Mouse (Mus musculus): ENCODE measurements around the gene Pth2. TPM values are rescaled to one million over a fixed set of nuclear protein-coding genes. Genes with fewer than 3 reads are reported as not detected.
A peak's percentile ranks its signal among the peaks of the same experiment; 100 is the strongest.

Pth2 gene
- polyA plus RNA-seq, 1 experiment from 2014 or later: not detected

- Histone ChIP-seq H3K36me3 (ENCODE audit: control insufficient read depth, insufficient read depth, low read length) (peaks cover 8% of the 10 kb centered on the region; the same call in 1 of the 2 replicates), H3K27ac (ENCODE audit: low read depth, low read length) (no peak overlapping the region), H3K4me1 (ENCODE audit: control insufficient read depth, insufficient read depth, low read length) (0 out of 2 replicates have a peak, but pooled peaks cover 5% of the 10 kb centered on the region), H3K9me3 (replicated peaks; ENCODE audit: control insufficient read depth, low read length) (no peaks in the 10 kb centered on the region; the same call in 1 of the 2 replicates), H3K4me3 (ENCODE audit: low read depth, low read length) (no peak overlapping the region), H3K4me2 (no peak overlapping the region), H3K9ac (ENCODE audit: low read depth, low read length) (no peak overlapping the region), H3K27me3 (ENCODE audit: control insufficient read depth, insufficient read depth, low read length) (peaks cover 57% of the 10 kb centered on the region)
- ATAC-seq (replicated peaks; ENCODE audit: insufficient number of reproducible peaks, low FRiP score, low TSS enrichment): no peak
- WGBS (ENCODE audit: insufficient replicate concordance): 66% methylated on average over 9 of the region's 9 CpGs
Observed at GRCm38 (mm10) chr7:45162996-45163615, 17.7 kb upstream of the Pth2 start.

- no peak for ATAC-seq (replicated peaks; ENCODE audit: insufficient number of reproducible peaks, low FRiP score, low TSS enrichment)
- Histone ChIP-seq H3K4me2 (peak within 1 kb of the TSS; percentile 74), H3K4me1 (ENCODE audit: control insufficient read depth, insufficient read depth, low read length) (0 out of 2 replicates have a peak, but pooled peaks cover 6% of the 10 kb centered on the region), H3K27ac (ENCODE audit: low read depth, low read length) (no peak within 1 kb of the TSS), H3K36me3 (ENCODE audit: control insufficient read depth, insufficient read depth, low read length) (peaks cover 6% of the 10 kb centered on the region; the same call in 1 of the 2 replicates), H3K27me3 (ENCODE audit: control insufficient read depth, insufficient read depth, low read length) (peaks cover 65% of the 10 kb centered on the region), H3K9me3 (replicated peaks; ENCODE audit: control insufficient read depth, low read length) (peaks cover 4% of the 10 kb centered on the region), H3K9ac (ENCODE audit: low read depth, low read length) (no peak within 1 kb of the TSS), H3K4me3 (ENCODE audit: low read depth, low read length) (peak within 1 kb of the TSS; percentile 48)
- WGBS (ENCODE audit: insufficient replicate concordance): 3% methylated on average over 37 of the region's 41 CpGs
Observed at GRCm38 (mm10) chr7:45163735-45164490, 16.9 kb upstream of the Pth2 start, which contains the start of gene Slc17a7. TSS of gene Slc17a7 (plus strand) at chr7:45163949.

GRCm38 (mm10) chr7:45164833-45165232 lies 16.0 kb upstream of the Pth2 start:
- peaks cover 13% of the 10 kb centered on the region for H3K9me3 ChIP-seq (replicated peaks; ENCODE audit: control insufficient read depth, low read length)
- 0 out of 2 replicates have a peak, but pooled peaks cover 6% of the 10 kb centered on the region for H3K4me1 ChIP-seq (ENCODE audit: control insufficient read depth, insufficient read depth, low read length)
- H3K9ac ChIP-seq (ENCODE audit: low read depth, low read length): no peak overlapping the region
- H3K36me3 ChIP-seq (ENCODE audit: control insufficient read depth, insufficient read depth, low read length): peaks cover 2% of the 10 kb centered on the region; the same call in 1 of the 2 replicates
- WGBS (ENCODE audit: insufficient replicate concordance): 60% methylated on average over 5 of the region's 5 CpGs
- no peak overlapping the region for H3K4me3 ChIP-seq (ENCODE audit: low read depth, low read length)
- no peak overlapping the region for H3K27ac ChIP-seq (ENCODE audit: low read depth, low read length)
- H3K27me3 ChIP-seq (ENCODE audit: control insufficient read depth, insufficient read depth, low read length): peaks cover 74% of the 10 kb centered on the region
- H3K4me2 ChIP-seq: no peak overlapping the region
- ATAC-seq (replicated peaks; ENCODE audit: insufficient number of reproducible peaks, low FRiP score, low TSS enrichment): no peak

- H3K36me3 ChIP-seq (ENCODE audit: control insufficient read depth, insufficient read depth, low read length): no peaks in the 10 kb centered on the region
- no peak overlapping the region for H3K9ac ChIP-seq (ENCODE audit: low read depth, low read length)
- H3K9me3 ChIP-seq (replicated peaks; ENCODE audit: control insufficient read depth, low read length): peaks cover 20% of the 10 kb centered on the region
- H3K27me3 ChIP-seq (ENCODE audit: control insufficient read depth, insufficient read depth, low read length): peaks cover 78% of the 10 kb centered on the region
- WGBS (ENCODE audit: insufficient replicate concordance): 44% methylated on average over 11 of the region's 11 CpGs
- no peak overlapping the region for H3K4me2 ChIP-seq
- 0 out of 2 replicates have a peak, but pooled peaks cover 6% of the 10 kb centered on the region for H3K4me1 ChIP-seq (ENCODE audit: control insufficient read depth, insufficient read depth, low read length)
- no peak overlapping the region for H3K4me3 ChIP-seq (ENCODE audit: low read depth, low read length)
- H3K27ac ChIP-seq (ENCODE audit: low read depth, low read length): no peak overlapping the region
- no peak for ATAC-seq (replicated peaks; ENCODE audit: insufficient number of reproducible peaks, low FRiP score, low TSS enrichment)
Observed at GRCm38 (mm10) chr7:45165701-45166100, 15.1 kb upstream of the Pth2 start.

GRCm38 (mm10) chr7:45166950-45167401 lies 13.8 kb upstream of the Pth2 start:
- Histone ChIP-seq H3K4me3 (ENCODE audit: low read depth, low read length) (no peak overlapping the region), H3K4me1 (ENCODE audit: control insufficient read depth, insufficient read depth, low read length) (0 out of 2 replicates have a peak, but pooled peaks cover 6% of the 10 kb centered on the region), H3K27ac (ENCODE audit: low read depth, low read length) (no peak overlapping the region), H3K4me2 (no peak overlapping the region), H3K36me3 (ENCODE audit: control insufficient read depth, insufficient read depth, low read length) (no peaks in the 10 kb centered on the region), H3K9ac (ENCODE audit: low read depth, low read length) (no peak overlapping the region), H3K27me3 (ENCODE audit: control insufficient read depth, insufficient read depth, low read length) (peaks cover 78% of the 10 kb centered on the region), H3K9me3 (replicated peaks; ENCODE audit: control insufficient read depth, low read length) (peaks cover 25% of the 10 kb centered on the region)
- WGBS (ENCODE audit: insufficient replicate concordance): 21% methylated on average over 10 of the region's 10 CpGs
- ATAC-seq (replicated peaks; ENCODE audit: insufficient number of reproducible peaks, low FRiP score, low TSS enrichment): no peak

- 2% methylated on average over 19 of the region's 19 CpGs for WGBS (ENCODE audit: insufficient replicate concordance)
- Histone ChIP-seq H3K27ac (ENCODE audit: low read depth, low read length) (no peak overlapping the region), H3K9me3 (replicated peaks; ENCODE audit: control insufficient read depth, low read length) (peaks cover 25% of the 10 kb centered on the region), H3K4me3 (ENCODE audit: low read depth, low read length) (no peak overlapping the region), H3K4me2 (no peak overlapping the region), H3K9ac (ENCODE audit: low read depth, low read length) (no peak overlapping the region), H3K4me1 (ENCODE audit: control insufficient read depth, insufficient read depth, low read length) (0 out of 2 replicates have a peak, but pooled peaks cover 6% of the 10 kb centered on the region), H3K36me3 (ENCODE audit: control insufficient read depth, insufficient read depth, low read length) (no peaks in the 10 kb centered on the region), H3K27me3 (ENCODE audit: control insufficient read depth, insufficient read depth, low read length) (peaks cover 79% of the 10 kb centered on the region)
- no peak for ATAC-seq (replicated peaks; ENCODE audit: insufficient number of reproducible peaks, low FRiP score, low TSS enrichment)
Observed at GRCm38 (mm10) chr7:45167761-45168445, 12.9 kb upstream of the Pth2 start.

- H3K27me3 ChIP-seq (ENCODE audit: control insufficient read depth, insufficient read depth, low read length): peaks cover 72% of the 10 kb centered on the region
- H3K36me3 ChIP-seq (ENCODE audit: control insufficient read depth, insufficient read depth, low read length): no peaks in the 10 kb centered on the region
- H3K4me3 ChIP-seq (ENCODE audit: low read depth, low read length): no peak overlapping the region
- H3K27ac ChIP-seq (ENCODE audit: low read depth, low read length): no peak overlapping the region
- 0 out of 2 replicates have a peak, but pooled peaks cover 6% of the 10 kb centered on the region for H3K4me1 ChIP-seq (ENCODE audit: control insufficient read depth, insufficient read depth, low read length)
- H3K9me3 ChIP-seq (replicated peaks; ENCODE audit: control insufficient read depth, low read length): peaks cover 25% of the 10 kb centered on the region
- H3K4me2 ChIP-seq: no peak overlapping the region
- no peak overlapping the region for H3K9ac ChIP-seq (ENCODE audit: low read depth, low read length)
- no peak for ATAC-seq (replicated peaks; ENCODE audit: insufficient number of reproducible peaks, low FRiP score, low TSS enrichment)
- WGBS (ENCODE audit: insufficient replicate concordance): 5% methylated on average over 24 of the region's 24 CpGs
Observed at GRCm38 (mm10) chr7:45168656-45169055, 12.1 kb upstream of the Pth2 start.

GRCm38 (mm10) chr7:45169495-45169894 lies 11.3 kb upstream of the Pth2 start:
- Histone ChIP-seq H3K4me1 (ENCODE audit: control insufficient read depth, insufficient read depth, low read length) (0 out of 2 replicates have a peak, but pooled peaks cover 6% of the 10 kb centered on the region), H3K4me3 (ENCODE audit: low read depth, low read length) (no peak overlapping the region), H3K9me3 (replicated peaks; ENCODE audit: control insufficient read depth, low read length) (peaks cover 25% of the 10 kb centered on the region), H3K27ac (ENCODE audit: low read depth, low read length) (no peak overlapping the region), H3K9ac (ENCODE audit: low read depth, low read length) (no peak overlapping the region), H3K4me2 (no peak overlapping the region), H3K27me3 (ENCODE audit: control insufficient read depth, insufficient read depth, low read length) (peaks cover 71% of the 10 kb centered on the region), H3K36me3 (ENCODE audit: control insufficient read depth, insufficient read depth, low read length) (no peaks in the 10 kb centered on the region)
- 91% methylated on average over 3 of the region's 3 CpGs for WGBS (ENCODE audit: insufficient replicate concordance)
- no peak for ATAC-seq (replicated peaks; ENCODE audit: insufficient number of reproducible peaks, low FRiP score, low TSS enrichment)
